Mouse (Mus musculus): ENCODE data around the gene Ubac2. TPM values are rescaled to one million over a fixed set of nuclear protein-coding genes. Genes with fewer than 3 reads are reported as not detected.
A peak's percentile ranks its signal among the peaks of the same experiment; 100 is the strongest.

Gene Ubac2
- polyA plus RNA-seq, 1 experiment: 102 TPM

GRCm38 (mm10) chr14:122019389-122019788, 141.0 kb downstream of the Ubac2 start:
- Histone ChIP-seq H3K36me3 (ENCODE audit: control insufficient read depth, insufficient read depth, low read length) (no peaks in the 10 kb centered on the region; the same call in 1 of the 2 replicates), H3K4me3 (ENCODE audit: control insufficient read depth, insufficient read depth, low read length) (no peak overlapping the region), H3K27ac (ENCODE audit: control insufficient read depth, insufficient read depth, low read length) (no peak overlapping the region), H3K4me1 (replicated peaks; ENCODE audit: control insufficient read depth, insufficient read depth, low read length) (peaks cover 23% of the 10 kb centered on the region), H3K27me3 (ENCODE audit: control insufficient read depth, insufficient read depth, low read length) (no peaks in the 10 kb centered on the region)
- 78% methylated on average over 2 of the region's 2 CpGs for WGBS
- no peak for TF ChIP-seq POLR2A (IDR thresholded peaks at IDR 0.05; ENCODE audit: control insufficient read depth, extremely low read depth, insufficient read depth, low read length, poor library complexity)
- no peak for DNase-seq

GRCm38 (mm10) chr14:122020567-122020966, 142.1 kb downstream of the Ubac2 start:
- Histone ChIP-seq H3K4me3 (ENCODE audit: control insufficient read depth, insufficient read depth, low read length) (no peak overlapping the region), H3K27ac (ENCODE audit: control insufficient read depth, insufficient read depth, low read length) (no peak overlapping the region), H3K36me3 (ENCODE audit: control insufficient read depth, insufficient read depth, low read length) (no peaks in the 10 kb centered on the region; the same call in 1 of the 2 replicates), H3K27me3 (ENCODE audit: control insufficient read depth, insufficient read depth, low read length) (no peaks in the 10 kb centered on the region), H3K4me1 (replicated peaks; ENCODE audit: control insufficient read depth, insufficient read depth, low read length) (peaks cover 22% of the 10 kb centered on the region)
- no peak for DNase-seq
- WGBS: 97% methylated on average over 6 of the region's 6 CpGs
- TF ChIP-seq POLR2A (IDR thresholded peaks at IDR 0.05; ENCODE audit: control insufficient read depth, extremely low read depth, insufficient read depth, low read length, poor library complexity) (no peak), CTCF (IDR thresholded peaks at IDR 0.05; ENCODE audit: borderline replicate concordance, control insufficient read depth, extremely low read depth, insufficient read depth, low read length, poor library complexity) (no peak)

GRCm38 (mm10) chr14:122023054-122023453, 144.6 kb downstream of the Ubac2 start:
- no peak overlapping the region for H3K4me3 ChIP-seq (ENCODE audit: control insufficient read depth, insufficient read depth, low read length)
- no peaks in the 10 kb centered on the region for H3K27me3 ChIP-seq (ENCODE audit: control insufficient read depth, insufficient read depth, low read length)
- H3K27ac ChIP-seq (ENCODE audit: control insufficient read depth, insufficient read depth, low read length): no peak overlapping the region
- H3K36me3 ChIP-seq (ENCODE audit: control insufficient read depth, insufficient read depth, low read length): no peaks in the 10 kb centered on the region; the same call in 1 of the 2 replicates
- WGBS: 89% methylated on average over 1 of the region's 1 CpGs
- peaks cover 20% of the 10 kb centered on the region for H3K4me1 ChIP-seq (replicated peaks; ENCODE audit: control insufficient read depth, insufficient read depth, low read length)
- TF ChIP-seq CTCF (IDR thresholded peaks at IDR 0.05; ENCODE audit: borderline replicate concordance, control insufficient read depth, extremely low read depth, insufficient read depth, low read length, poor library complexity): no peak
- no peak for DNase-seq

GRCm38 (mm10) chr14:122023928-122024327, 145.5 kb downstream of the Ubac2 start:
- Histone ChIP-seq H3K27me3 (ENCODE audit: control insufficient read depth, insufficient read depth, low read length) (no peaks in the 10 kb centered on the region), H3K4me3 (ENCODE audit: control insufficient read depth, insufficient read depth, low read length) (no peak overlapping the region), H3K27ac (ENCODE audit: control insufficient read depth, insufficient read depth, low read length) (no peak overlapping the region), H3K36me3 (ENCODE audit: control insufficient read depth, insufficient read depth, low read length) (no peaks in the 10 kb centered on the region; the same call in 1 of the 2 replicates), H3K4me1 (replicated peaks; ENCODE audit: control insufficient read depth, insufficient read depth, low read length) (peaks cover 23% of the 10 kb centered on the region)
- DNase-seq: no peak
- TF ChIP-seq CTCF (IDR thresholded peaks at IDR 0.05; ENCODE audit: borderline replicate concordance, control insufficient read depth, extremely low read depth, insufficient read depth, low read length, poor library complexity): no peak
- no peak for TF ChIP-seq POLR2A (IDR thresholded peaks at IDR 0.05; ENCODE audit: control insufficient read depth, extremely low read depth, insufficient read depth, low read length, poor library complexity)

GRCm38 (mm10) chr14:122028926-122029745, 150.7 kb downstream of the Ubac2 start:
- 19% methylated on average over 11 of the region's 11 CpGs for WGBS
- H3K36me3 ChIP-seq (ENCODE audit: control insufficient read depth, insufficient read depth, low read length): no peaks in the 10 kb centered on the region
- DNase-seq: peak; percentile 49
- H3K4me1 ChIP-seq (replicated peaks; ENCODE audit: control insufficient read depth, insufficient read depth, low read length): peaks cover 36% of the 10 kb centered on the region
- TF ChIP-seq CTCF (IDR thresholded peaks at IDR 0.05; ENCODE audit: borderline replicate concordance, control insufficient read depth, extremely low read depth, insufficient read depth, low read length, poor library complexity): no peak
- TF ChIP-seq POLR2A (IDR thresholded peaks at IDR 0.05; ENCODE audit: control insufficient read depth, extremely low read depth, insufficient read depth, low read length, poor library complexity): no peak
- H3K27ac ChIP-seq (ENCODE audit: control insufficient read depth, insufficient read depth, low read length): peak overlapping the region; percentile 26; the same call in 1 of the 2 replicates
- H3K4me3 ChIP-seq (ENCODE audit: control insufficient read depth, insufficient read depth, low read length): no peak overlapping the region
- H3K27me3 ChIP-seq (ENCODE audit: control insufficient read depth, insufficient read depth, low read length): no peaks in the 10 kb centered on the region

GRCm38 (mm10) chr14:122029851-122030250, 151.4 kb downstream of the Ubac2 start:
- DNase-seq: no peak
- H3K4me3 ChIP-seq (ENCODE audit: control insufficient read depth, insufficient read depth, low read length): no peak overlapping the region
- H3K27ac ChIP-seq (ENCODE audit: control insufficient read depth, insufficient read depth, low read length): peak overlapping the region; percentile 26; the same call in 1 of the 2 replicates
- 64% methylated on average over 4 of the region's 4 CpGs for WGBS
- H3K27me3 ChIP-seq (ENCODE audit: control insufficient read depth, insufficient read depth, low read length): no peaks in the 10 kb centered on the region
- peaks cover 35% of the 10 kb centered on the region for H3K4me1 ChIP-seq (replicated peaks; ENCODE audit: control insufficient read depth, insufficient read depth, low read length)
- no peaks in the 10 kb centered on the region for H3K36me3 ChIP-seq (ENCODE audit: control insufficient read depth, insufficient read depth, low read length)
- TF ChIP-seq POLR2A (IDR thresholded peaks at IDR 0.05; ENCODE audit: control insufficient read depth, extremely low read depth, insufficient read depth, low read length, poor library complexity) (no peak), CTCF (IDR thresholded peaks at IDR 0.05; ENCODE audit: borderline replicate concordance, control insufficient read depth, extremely low read depth, insufficient read depth, low read length, poor library complexity) (no peak)

Data from thymus, adult 2 months (tissue).